Mouse (Mus musculus) kidney, adult 2 months (tissue): ENCODE data around the gene Cd3d.

Source experiments
- CTCF ChIP-seq: fragments of 200-500 bp; conservative IDR thresholded peaks from 2 replicates; pipeline ENCODE4 v1.5.1; 2011; ENCODE audit warnings: low read depth, mild to moderate bottlenecking, control low read depth, low read length, moderate library complexity, mixed read lengths; ENCODE audit not compliant: insufficient read depth, insufficient read length
- POLR2A ChIP-seq: fragments of 200-500 bp; IDR thresholded peaks from one replicate; pipeline ENCODE4 v1.6.1; 2011; ENCODE audit warnings: low read depth, low read length, control low read depth

GRCm38 (mm10) chr9:44979806-44980205, 1.8 kb upstream of the Cd3d start:
- TF ChIP-seq CTCF (no peak), POLR2A (no peak)
